Mouse (Mus musculus): ENCODE measurements at regions not wholly inside any gene's neighbourhood (a gene's known extent, or its start where the extent isn't known, plus 50 kb on each side); places are given as distances from the start of the nearest gene placed in this dataset.

DNA sequence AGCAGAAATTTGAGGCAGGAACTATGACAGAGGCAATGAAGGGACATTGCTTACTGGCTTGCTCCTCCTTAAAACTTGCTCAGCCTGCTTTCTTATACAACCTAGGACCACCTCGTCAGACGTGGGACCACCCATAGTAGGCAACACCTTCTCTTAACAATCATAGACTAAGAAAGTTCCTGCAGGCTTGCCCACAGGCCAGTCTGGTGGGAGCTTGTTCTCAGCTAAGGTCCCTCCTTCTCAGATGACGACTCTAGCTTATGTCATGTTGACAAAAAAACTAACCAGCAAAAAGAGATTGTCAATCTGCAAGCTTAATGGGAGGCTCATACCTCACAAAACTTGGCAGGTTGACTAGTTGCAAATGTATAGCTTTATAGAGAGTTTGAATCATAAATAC lies 56.5 kb upstream of the Lsm6 start:
- DNase-seq (ENCODE audit: low read depth, low spot score): no peak

DNA sequence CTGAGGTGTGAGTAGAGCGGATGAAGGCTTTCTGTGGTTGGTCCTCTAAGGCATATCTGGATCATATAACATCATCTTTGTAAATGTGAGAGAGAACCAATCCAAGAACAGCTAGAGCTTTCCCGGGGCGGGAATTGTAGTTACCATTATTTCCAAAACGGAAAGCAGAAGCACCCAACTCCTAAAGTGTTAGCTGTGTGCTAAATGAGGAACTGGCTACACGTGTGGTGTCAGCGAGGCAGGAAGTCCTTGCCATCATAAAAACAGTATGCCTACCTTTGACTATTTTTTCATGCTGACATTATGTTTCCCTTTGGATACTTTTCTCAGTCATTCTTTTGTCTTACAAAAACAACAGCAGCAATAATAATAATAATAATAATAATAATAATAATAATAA lies 68.8 kb upstream of the Lsm6 start:
- no peak for DNase-seq (ENCODE audit: low read depth, low spot score)

DNA sequence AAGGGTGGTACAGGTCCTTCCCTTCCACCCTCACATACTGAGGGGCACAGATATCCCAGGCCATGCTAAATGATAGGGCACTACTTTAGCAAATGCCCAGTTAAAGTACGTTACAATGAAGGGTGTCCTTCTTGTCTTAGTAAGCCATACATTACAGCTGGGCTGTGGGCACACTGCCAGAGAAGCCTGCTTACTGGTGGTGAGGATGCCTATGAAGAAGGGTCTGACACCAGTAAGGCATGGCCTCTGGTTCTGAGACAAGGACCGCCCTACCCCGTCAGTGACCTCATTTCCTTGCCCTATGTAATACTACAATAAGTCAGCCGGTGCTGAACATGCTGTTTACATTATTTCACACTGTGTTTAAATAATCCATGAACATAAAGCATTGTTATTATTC lies 69.6 kb upstream of the Lsm6 start:
- no peak for DNase-seq (ENCODE audit: low read depth, low spot score)

DNA sequence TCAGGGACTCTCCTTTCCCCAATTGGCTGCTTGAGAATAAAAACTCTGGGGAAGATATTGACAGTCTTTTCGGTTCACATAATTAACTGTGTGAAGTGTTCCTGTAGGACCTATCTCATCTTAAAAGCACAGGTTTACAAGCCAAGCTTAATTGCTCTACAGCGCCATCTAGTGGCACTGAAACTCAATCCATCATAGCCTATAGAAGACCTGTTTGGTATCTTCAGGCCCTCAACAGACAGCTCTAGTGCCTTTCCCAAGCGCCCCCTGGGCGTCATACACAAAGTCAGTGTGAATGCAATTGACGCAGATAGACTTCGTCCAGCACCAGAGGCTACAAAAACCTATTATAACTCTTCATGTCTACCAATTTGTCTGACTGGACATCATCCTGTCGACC lies 78.9 kb upstream of the Lsm6 start:
- peak; percentile 65 for DNase-seq (ENCODE audit: low read depth, low spot score)

DNA sequence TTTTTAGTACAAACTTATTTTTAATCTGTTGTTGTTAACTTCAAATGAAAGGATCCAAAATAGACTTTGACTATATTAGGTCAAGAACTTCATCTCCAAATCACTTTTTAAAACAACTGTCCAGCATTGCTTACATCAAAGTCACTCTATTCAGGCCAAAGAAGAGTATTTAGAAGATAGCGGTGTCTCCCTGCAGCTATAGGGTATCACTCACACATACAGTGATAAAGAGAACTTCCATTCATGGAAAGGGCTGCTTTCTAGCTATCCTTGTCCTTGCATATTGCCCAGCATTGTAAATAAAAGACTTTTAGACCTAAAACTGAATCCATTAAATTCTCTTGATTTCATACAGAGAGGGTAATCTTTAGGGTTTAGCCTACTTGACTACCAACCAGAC lies 82.1 kb upstream of the Lsm6 start:
- DNase-seq (ENCODE audit: low read depth, low spot score): no peak

DNA sequence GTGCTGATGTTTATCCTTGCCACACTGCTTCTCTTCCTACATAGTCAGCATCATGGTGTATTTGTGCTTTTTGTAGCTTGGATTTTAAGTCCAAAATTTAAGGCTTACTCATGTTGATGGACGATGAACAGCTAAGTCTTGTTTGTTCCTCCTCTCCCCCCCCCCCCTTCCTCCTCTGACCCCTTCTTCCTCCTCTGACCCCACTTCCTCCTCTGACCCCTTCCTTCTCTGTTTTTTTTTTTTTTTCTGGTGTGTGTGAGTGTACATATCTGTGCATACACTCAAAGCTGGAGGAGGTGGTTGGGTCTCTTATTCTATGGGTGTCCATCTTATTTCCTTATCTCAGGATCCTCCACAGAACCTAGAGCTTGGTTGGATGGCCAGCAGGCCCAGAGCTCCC lies 87.0 kb upstream of the Lsm6 start:
- DNase-seq (ENCODE audit: low read depth, low spot score): no peak

DNA sequence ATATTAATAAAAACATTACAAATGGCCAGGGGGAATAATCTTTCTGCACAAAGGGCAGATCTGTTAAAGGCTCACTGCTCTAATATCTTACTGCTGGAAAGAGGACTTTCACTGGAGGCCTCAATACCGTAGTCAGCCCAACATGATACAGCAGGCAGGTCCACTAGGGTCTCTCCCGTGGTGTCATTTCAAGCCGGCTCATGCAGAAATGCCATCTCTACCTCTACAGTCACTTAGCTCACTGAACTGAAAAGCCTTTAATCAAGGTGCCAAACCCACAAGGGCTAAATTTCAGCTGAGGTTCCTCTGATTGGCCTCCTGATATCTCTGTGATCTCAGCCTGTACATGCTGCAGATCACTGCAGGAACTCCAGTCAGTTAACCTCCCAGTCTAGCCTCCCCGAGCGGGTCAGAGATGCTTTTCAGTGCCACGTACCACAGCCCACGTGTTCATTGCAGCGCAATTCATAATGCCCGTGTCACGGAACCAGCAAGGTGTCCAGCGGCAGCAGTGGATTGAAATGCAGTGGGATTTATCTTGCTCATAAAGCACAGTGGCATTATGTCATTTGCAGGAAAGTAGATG lies 90.4 kb upstream of the Lsm6 start:
- no peak for DNase-seq (ENCODE audit: low read depth, low spot score)

DNA sequence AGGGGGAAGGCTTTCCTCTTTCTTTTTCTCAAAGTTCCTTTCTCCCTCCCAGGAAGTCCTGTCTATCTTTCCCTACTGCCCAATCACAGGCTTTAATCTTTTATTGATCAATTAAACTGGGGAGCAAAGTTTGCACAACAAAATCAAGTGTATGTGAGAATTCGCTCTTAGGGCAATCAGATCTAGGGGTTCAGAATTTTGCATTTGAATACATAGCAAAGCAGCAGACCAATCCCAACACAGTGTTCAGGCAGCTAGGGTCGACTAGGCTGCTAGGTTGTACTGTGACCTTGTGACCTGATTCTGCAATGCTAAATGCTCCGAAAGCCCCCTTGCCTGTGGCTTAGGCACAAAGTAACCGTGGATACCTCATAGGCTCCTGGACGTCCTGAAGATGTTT lies 91.5 kb upstream of the Lsm6 start:
- no peak for DNase-seq (ENCODE audit: low read depth, low spot score)

DNA sequence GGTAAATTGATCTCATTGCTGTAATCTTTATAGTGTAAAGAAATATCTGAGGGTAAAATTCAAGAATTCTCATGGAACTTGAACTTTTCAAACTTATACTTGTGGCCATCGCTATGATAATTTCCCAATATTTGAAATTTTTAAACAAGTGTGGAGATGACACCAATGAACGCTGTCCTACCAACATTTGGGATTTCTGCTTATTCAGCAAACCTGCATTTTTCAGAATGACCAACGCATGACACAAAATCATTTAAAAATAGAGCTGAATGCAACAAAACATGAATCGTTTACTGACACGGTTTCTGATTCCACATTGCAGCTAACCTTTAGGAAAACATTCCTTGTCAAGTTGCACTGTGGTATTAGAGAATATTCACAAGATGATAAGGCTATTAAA lies 92.9 kb upstream of the Lsm6 start:
- no peak for DNase-seq (ENCODE audit: low read depth, low spot score)

DNA sequence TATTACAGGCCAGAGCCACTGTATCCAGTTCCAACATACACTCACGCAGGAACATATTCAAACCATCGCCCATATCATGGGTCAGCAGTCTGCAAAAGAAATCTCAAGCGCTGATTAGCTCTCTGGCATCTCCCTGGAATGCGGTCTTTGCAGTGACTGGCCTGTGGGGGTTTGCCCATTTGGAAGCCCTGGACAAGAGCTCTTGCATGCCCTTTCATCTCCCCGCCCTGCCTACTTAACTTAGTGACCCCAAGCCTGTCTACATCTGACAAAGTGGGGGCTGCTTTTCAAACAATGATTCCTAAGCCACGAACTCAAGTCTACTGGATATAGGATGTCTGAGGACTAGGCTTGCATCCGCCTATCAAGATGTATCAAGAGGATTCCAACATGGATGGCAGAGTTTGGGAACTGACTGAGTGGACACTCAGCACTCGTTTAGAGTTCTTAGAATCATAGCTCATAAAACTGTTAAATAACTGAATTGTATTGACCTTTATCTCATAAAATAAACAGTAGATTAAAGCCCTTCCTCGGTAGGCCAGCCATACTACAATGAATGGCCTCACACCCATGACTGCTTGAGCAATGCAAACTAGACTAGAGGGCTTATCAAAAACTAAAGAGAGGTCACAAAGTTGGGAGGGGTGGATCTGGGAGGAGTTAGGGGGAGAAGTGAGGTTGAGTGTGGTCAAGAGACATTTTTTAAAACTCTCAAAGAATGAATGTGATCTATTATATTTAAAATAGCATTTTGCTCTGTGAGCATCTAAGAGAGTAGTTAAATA lies 97.4 kb upstream of the Zfp827 start:
- DNase-seq (ENCODE audit: low read depth, low spot score): no peak

DNA sequence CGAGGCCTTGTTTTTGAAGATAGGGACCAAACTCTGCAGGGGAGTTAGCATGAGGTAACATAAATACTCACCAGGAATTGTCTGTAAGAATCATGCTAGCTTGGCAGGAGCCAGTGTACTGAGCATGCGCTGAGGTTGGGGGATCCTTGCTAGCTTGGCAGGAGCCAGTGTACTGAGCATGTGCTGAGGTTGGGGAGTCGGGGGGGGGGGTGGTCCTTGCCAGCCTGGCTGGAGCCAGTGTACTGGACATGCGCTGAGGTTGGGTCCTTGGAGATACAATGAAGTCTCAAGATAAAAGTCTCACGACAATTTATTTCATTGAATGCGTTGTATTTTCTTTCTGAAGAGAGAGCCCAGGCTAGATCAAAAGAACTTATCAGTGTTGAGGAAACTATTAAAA lies 96.2 kb upstream of the Zfp827 start:
- no peak for DNase-seq (ENCODE audit: low read depth, low spot score)

DNA sequence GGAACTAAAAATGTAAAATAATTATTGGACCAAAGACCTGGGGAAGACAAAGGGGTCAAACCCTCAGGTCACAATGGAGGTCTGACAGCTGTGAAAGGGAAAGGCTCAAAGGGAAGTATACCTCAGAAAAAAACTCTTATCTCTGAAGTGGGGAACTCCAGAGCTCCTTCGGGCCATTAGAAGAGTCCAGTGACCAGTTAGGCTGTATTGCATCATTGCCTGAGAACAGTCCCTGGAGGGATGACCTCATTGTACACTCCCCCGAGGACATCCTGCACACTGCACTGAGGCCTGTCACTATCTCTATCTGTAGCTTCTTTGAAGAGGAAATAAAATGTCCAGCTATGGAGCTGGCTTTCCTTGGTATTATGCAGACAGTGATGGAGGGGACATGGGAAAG lies 88.2 kb upstream of the Zfp827 start:
- no peak for DNase-seq (ENCODE audit: low read depth, low spot score)

DNA sequence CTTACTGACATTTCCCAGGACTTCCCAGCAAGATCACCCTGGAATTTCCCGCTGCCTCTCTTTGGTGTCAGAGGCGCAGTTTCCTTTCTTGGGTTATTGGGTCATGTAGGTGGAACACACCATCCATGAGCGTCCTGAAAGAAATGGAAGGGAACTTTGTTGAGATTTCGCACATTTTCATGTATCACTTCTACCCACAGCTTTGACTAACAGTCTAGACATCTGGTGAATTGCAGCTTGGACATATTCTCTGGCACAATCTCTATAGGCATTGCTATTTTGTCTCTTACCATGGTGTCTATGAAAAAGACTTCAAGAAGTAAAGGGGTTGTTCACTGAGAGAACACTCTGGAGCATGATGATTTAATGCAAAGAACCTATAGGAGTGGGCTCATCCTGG lies 86.7 kb upstream of the Zfp827 start:
- DNase-seq (ENCODE audit: low read depth, low spot score): no peak

DNA sequence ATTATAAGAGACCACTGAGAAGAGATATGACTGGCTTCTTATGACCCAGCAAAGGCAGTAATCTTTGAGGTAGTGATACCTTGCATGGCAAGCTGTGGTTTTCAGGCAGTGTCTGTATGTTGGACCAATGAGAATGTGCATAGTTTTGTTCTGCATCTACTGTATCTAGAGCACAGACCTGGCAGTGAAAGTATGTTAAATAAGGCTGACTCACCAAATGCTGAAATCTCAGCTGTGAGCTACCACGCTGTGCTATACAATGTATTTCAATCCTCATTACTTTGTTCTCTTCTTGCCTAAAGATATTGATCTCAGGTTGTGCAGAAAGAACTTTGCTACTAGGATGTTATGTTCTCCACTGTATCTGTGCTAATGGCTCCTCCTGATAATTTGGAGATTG lies 83.9 kb upstream of the Zfp827 start:
- DNase-seq (ENCODE audit: low read depth, low spot score): no peak

DNA sequence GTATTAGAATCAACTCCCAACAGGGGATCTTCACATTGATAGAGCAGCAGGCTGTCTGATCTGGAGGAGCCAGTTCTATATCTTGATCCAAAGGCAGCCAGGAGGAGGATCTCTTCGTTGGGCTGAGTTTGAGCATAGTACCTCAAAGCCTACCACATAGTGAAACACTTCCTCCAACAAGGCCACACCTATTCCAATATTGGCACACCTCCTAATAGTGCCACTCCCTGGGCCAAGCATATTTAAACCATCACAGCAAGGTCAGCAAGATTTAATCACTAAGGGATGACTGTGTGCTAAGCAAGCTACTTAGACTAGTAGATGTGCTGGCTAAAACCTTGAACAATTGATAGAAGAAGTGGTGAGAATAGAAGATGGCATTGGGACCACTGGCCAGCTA lies 82.6 kb upstream of the Zfp827 start:
- DNase-seq (ENCODE audit: low read depth, low spot score): no peak

DNA sequence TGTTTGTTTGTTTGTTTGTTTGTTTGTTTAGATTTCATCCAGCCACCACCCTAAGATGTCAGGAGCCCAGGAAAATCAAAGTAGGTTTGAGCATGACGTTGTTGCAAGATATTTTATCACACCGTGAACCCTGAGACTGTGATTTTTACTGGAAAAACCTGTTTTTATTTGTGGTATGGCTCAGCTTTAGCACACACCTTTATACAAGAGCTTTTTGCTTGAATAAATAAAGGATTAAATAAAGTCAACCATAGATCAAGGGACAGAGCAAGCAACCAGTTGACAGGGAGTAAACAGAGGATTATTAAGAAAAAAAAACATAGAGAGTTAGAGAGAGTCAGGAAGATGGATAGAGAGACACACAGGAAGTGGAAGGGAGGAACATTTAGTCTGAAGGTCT lies 82.2 kb upstream of the Zfp827 start:
- DNase-seq (ENCODE audit: low read depth, low spot score): no peak

DNA sequence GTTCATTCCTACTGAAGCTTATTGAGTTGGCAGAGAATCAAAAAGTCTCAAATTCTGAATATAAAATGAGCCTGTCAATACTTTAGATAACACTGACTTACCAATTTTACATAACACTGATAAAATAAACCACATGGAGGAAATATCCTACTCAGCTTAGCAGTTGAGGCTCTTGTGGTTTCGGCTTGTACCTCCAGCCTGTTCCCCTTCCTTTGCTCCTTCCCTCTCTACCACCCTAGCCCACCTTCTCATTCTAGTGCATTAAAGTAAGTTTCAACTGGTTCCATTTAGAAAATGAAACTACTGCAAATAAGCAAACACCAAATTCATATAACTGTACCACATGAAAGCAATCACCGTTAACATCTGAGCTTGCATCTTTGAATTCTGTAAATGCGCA lies 53.2 kb upstream of the Zfp827 start:
- no peak for DNase-seq (ENCODE audit: low read depth, low spot score)
